Mouse (Mus musculus): ENCODE results near the gene Olfr1079. TPM values are rescaled to one million over a fixed set of nuclear protein-coding genes. Genes with fewer than 3 reads are reported as not detected.
"Not testable (repeated sequence)": the region's sequence is repeated elsewhere in the genome, so short reads cannot be mapped to it uniquely, and the experiment has no call there.

Gene Olfr1079
- not detected for total RNA-seq (2021)
- long read RNA-seq, experiment 1: 0 reads
- long read RNA-seq, experiment 2: 0 reads

GRCm38 (mm10) chr2:86542380-86542779, at the start of gene Olfr1079:
Olfr1079 (minus strand) TSS chr2:86542480.
- DNase-seq: no peak

GRCm38 (mm10) chr2:86558135-86558534, 15.9 kb upstream of the Olfr1079 start, which contains the start of gene Olfr1080:
Olfr1080 (minus strand) TSS chr2:86558235.
- not testable (repeated sequence) for DNase-seq

- DNase-seq: no peak
Observed at GRCm38 (mm10) chr2:86530991-86531390, 11.3 kb downstream of the Olfr1079 start.

GRCm38 (mm10) chr2:86508161-86508560, 34.1 kb downstream of the Olfr1079 start, which contains the start of gene Olfr1076:
Olfr1076 (plus strand) TSS chr2:86508461.
- DNase-seq: no peak

- DNase-seq: no peak
Observed at GRCm38 (mm10) chr2:86487286-86487685, 55.0 kb downstream of the Olfr1079 start, which contains the start of gene Olfr228. Olfr228 (minus strand) TSS chr2:86487386.

Other genes starting within 250 kb of the Olfr1079 start
- gene Olfr1053, start 227.2 kb downstream of the Olfr1079 start, total RNA-seq (2021): not detected
- gene Olfr1054, start 207.0 kb downstream of the Olfr1079 start, total RNA-seq (2021): not detected
- not detected for gene Olfr1055, start 192.2 kb downstream of the Olfr1079 start, total RNA-seq (2021)
- gene Olfr1056, start 180.0 kb downstream of the Olfr1079 start, total RNA-seq (2021): not detected
- gene Olfr1057, start 164.1 kb downstream of the Olfr1079 start, total RNA-seq (2021): not detected
- not detected for gene Olfr1058, start 153.9 kb downstream of the Olfr1079 start, total RNA-seq (2021)
- gene Olfr1061, start 128.4 kb downstream of the Olfr1079 start, total RNA-seq (2021): not detected
- gene Olfr1062, start 115.7 kb downstream of the Olfr1079 start, total RNA-seq (2021): not detected
- gene Olfr1065, start 91.9 kb downstream of the Olfr1079 start, total RNA-seq (2021): not detected
- gene Olfr1066, start 86.2 kb downstream of the Olfr1079 start, total RNA-seq (2021): not detected
- not detected for gene Olfr228, start 55.1 kb downstream of the Olfr1079 start, total RNA-seq (2021)
- gene Olfr1076, start 34.0 kb downstream of the Olfr1079 start, total RNA-seq (2021): not detected
- gene Olfr1080, start 15.8 kb upstream of the Olfr1079 start, total RNA-seq (2021): not detected
- gene Olfr1082, start 56.5 kb upstream of the Olfr1079 start, total RNA-seq (2021): not detected
- not detected for gene Olfr1084, start 97.2 kb upstream of the Olfr1079 start, total RNA-seq (2021)
- not detected for gene Olfr1085, start 119.5 kb upstream of the Olfr1079 start, total RNA-seq (2021)
- not detected for gene Olfr1086, start 137.6 kb upstream of the Olfr1079 start, total RNA-seq (2021)
- not detected for gene Olfr1087, start 155.9 kb upstream of the Olfr1079 start, total RNA-seq (2021)
- gene Olfr1089, start 191.2 kb upstream of the Olfr1079 start, total RNA-seq (2021): not detected
- gene Olfr1090, start 216.5 kb upstream of the Olfr1079 start, total RNA-seq (2021): not detected
- gene Olfr1093, start 240.0 kb upstream of the Olfr1079 start, total RNA-seq (2021): not detected